Mouse (Mus musculus) embryonic facial prominence, embryonic 10.5 days (tissue): ENCODE results near the gene Gabra5. TPM values are rescaled to one million over a fixed set of nuclear protein-coding genes. Genes with fewer than 3 reads are reported as not detected.

Experiments used
- DNase-seq: peaks from one replicate; pipeline ENCODE4 v3.0.0-alpha.2; 2017; ENCODE audit warnings: low spot score
- H3K27ac ChIP-seq: fragments of 300-500 bp; sonication (generic); replicated peaks from 2 replicates; pipeline ENCODE4 v1.5.1; 2016; ENCODE audit warnings: mild to moderate bottlenecking
- H3K27me3 ChIP-seq: fragments of 300-500 bp; sonication (generic); replicated peaks from 2 replicates; pipeline ENCODE4 v1.6.1; 2016; ENCODE audit warnings: low read depth, mild to moderate bottlenecking; ENCODE audit not compliant: poor library complexity, severe bottlenecking
- H3K36me3 ChIP-seq: fragments of 300-500 bp; sonication (generic); replicated peaks from 2 replicates; pipeline ENCODE4 v1.6.1; 2016; ENCODE audit warnings: mild to moderate bottlenecking, moderate library complexity
- H3K4me1 ChIP-seq: fragments of 300-500 bp; sonication (generic); 2 replicates; pipeline ENCODE4 v1.6.1; 2016
- H3K4me3 ChIP-seq: fragments of 300-500 bp; sonication (generic); 2 replicates; pipeline ENCODE4 v1.5.1; 2016; ENCODE audit warnings: mild to moderate bottlenecking, moderate library complexity
- H3K9me3 ChIP-seq: fragments of 300-500 bp; sonication (generic); 2 replicates; pipeline ENCODE4 v1.6.1; 2016; ENCODE audit warnings: mild to moderate bottlenecking
- WGBS: fragments of 180-500 bp; shearing (Covaris S2); methylation state at CpG from one replicate; pipeline ENCODE4 v1.1.7; 2016; 5-methylcytosine and 5-hydroxymethylcytosine counted together
- polyA plus RNA-seq: library from polyadenylated mRNA; unstranded; fragments of >200 nt; fragmentation: Nextera tagmentation; extraction: Ambion mirVana; gene quantifications from 2 replicates; pipeline ENCODE4 v1.2.1, GENCODE M21; 2016

Gene Gabra5
- polyA plus RNA-seq, 1 experiment from 2014 or later, result 0.27 TPM

DNA sequence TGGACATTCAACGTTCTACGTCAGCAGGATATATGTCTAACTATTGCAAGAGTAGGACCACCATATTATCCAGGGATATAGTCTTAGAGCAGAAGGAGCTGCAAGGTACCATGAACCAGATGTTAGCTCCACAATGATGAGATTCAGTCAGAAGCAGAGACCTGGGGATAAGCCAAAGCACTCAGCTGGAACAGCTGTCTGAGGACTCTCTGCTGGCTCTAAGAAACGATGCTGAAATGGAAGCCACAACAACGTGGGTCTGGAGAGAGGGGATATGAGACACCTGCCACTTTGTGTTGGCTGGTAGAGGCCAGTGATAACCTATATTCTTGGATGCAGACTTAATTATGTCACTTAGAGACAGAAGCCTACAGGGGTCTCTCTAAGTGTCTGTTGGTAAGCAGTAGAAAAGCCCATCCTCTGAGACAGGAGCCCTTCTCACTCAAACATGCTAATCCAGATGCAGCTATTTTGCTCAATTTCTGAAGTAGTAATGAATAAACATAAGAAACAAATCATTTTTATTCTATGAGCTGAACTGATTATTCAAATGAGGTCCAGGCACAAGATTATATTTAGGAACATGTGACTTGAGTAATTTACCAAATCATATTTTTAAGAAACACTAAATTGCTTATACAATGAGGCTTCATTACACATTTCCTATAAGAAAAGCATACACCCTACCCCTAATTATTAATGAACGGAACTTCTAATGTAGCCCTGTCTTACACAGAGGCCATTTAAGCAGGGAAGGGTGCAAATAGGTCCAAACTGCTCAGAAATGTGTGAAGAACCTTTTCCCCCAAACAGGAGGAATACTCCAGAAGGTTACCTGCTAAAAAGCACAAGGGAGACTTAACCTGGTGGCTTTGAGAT, 144.5 kb downstream of the Gabra5 start:
- 80% methylated on average over 5 of the region's 5 CpGs for WGBS
- Histone ChIP-seq H3K27ac (no peak overlapping the region), H3K36me3 (no peaks in the 10 kb centered on the region), H3K9me3 (no peaks in the 10 kb centered on the region), H3K27me3 (no peaks in the 10 kb centered on the region), H3K4me1 (no peaks in the 10 kb centered on the region), H3K4me3 (no peak overlapping the region)
- DNase-seq, result no peak

DNA sequence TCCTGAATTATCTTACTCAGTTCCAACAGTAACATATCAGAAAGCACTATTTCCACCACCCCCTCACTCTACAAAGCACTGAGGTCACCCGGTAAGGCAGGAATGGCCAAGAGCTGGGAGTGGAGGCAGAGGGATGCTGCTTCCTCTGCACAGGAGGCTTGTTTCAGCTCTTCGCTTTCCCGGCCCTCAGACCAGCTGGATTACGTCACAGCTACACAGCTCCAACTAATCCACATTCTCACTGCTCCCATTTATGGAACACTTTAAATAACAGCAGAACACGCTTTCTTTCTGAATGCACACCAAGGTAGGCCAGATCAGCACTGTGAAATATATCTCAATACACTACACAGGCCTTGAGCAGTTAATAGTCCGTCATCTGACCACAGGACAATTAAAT, 146.0 kb downstream of the Gabra5 start:
- no peaks in the 10 kb centered on the region for H3K36me3 ChIP-seq
- no peak overlapping the region for H3K4me3 ChIP-seq
- no peaks in the 10 kb centered on the region for H3K27me3 ChIP-seq
- no peak overlapping the region for H3K27ac ChIP-seq
- WGBS, result 90% methylated on average over 6 of the region's 6 CpGs
- no peaks in the 10 kb centered on the region for H3K4me1 ChIP-seq
- H3K9me3 ChIP-seq, result no peaks in the 10 kb centered on the region
- DNase-seq, result no peak

DNA sequence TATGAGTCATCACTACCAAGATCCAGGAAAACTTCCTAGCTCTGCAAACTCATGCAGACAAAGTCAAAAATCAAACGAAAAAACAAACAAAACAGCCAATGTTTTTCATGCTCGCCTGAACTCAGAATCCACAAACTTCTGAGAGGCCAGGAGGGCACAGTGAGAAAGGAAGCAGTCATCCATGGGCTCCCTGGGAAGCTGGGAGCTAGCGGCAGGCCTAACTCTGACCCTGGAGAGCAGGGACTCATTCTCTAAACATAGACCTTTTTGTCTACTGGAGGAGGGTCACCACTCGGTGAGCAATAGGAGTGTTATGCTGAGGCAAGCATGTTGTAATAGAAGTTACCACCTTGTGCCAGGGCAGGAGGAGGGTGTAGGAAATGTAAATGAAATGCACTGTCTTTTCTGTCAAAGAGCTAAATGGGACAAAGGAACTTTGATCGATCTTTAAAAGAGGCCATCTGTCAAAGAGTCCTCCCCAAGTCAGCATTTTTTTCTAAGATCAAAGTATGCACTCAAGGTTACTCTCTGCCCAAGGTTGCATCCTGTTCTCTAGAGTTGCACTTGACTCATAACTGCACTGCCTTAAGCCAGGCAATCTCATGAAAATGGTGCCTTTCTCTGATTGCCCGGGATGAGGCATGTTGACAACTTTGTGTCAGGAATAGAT, 151.9 kb downstream of the Gabra5 start:
- 43% methylated on average over 6 of the region's 6 CpGs for WGBS
- H3K36me3 ChIP-seq, result no peaks in the 10 kb centered on the region
- no peaks in the 10 kb centered on the region for H3K9me3 ChIP-seq
- H3K4me3 ChIP-seq, result no peak overlapping the region
- H3K27ac ChIP-seq, result no peak overlapping the region
- H3K27me3 ChIP-seq, result no peaks in the 10 kb centered on the region
- no peaks in the 10 kb centered on the region for H3K4me1 ChIP-seq
- no peak for DNase-seq

Other genes with a start within 250 kb of the Gabra5 start
- gene Gabrg3, start 122.9 kb downstream of the Gabra5 start, polyA plus RNA-seq, result 0.20 and 0.27 TPM in 2 replicates
- 2.3 and 2.5 TPM in 2 replicates for gene Gabrb3, start 90.4 kb downstream of the Gabra5 start, polyA plus RNA-seq